Mouse (Mus musculus) heart, adult 18-20 months (tissue): ENCODE data around the gene Dnajb11. TPM values are rescaled to one million over a fixed set of nuclear protein-coding genes. Genes with fewer than 3 reads are reported as not detected.

Source experiments
- DNase-seq, 2 experiments: peaks; one replicate each; pipeline ENCODE4 v3.0.0; 2021 to 2022; ENCODE audit warnings: mixed read lengths in 1 of 2
- total RNA-seq, 2 experiments: library from RNA; stranded (reverse); gene quantifications; 2 replicates each; pipeline ENCODE4 v1.2.3; 2021

The Dnajb11 gene
- total RNA-seq, 2 experiments from 2014 or later, result 47.1 to 50.0 TPM

DNA sequence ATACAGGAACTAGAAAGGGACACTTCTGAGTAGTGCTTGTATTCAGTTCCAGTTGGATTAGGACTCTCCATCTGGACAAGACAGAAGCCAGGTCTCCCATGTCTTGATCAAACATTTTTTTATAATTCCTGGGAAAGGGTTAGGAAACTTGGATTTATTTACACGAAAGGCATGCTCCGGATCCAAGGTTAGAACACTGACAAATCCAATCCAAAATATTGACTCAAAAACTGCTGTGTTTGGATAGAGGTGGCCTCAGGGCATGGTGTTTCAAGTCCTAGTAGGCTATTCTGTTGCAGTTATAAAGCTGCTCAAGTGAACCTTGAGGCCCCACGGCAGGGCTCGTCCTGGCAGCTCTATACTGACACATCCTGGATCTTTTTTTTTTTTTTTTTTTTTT lies 64.8 kb downstream of the Dnajb11 start:
- no peak for DNase-seq

Other genes with a start within 250 kb of the Dnajb11 start
- under 1 TPM; 0.28 to 0.35 TPM for gene Dgkg, start 200.6 kb upstream of the Dnajb11 start, total RNA-seq
- gene Crygs, start 46.3 kb upstream of the Dnajb11 start, total RNA-seq, result not detected
- gene Tbccd1, start 176 bp upstream of the Dnajb11 start, total RNA-seq, result 10 to 100 TPM; 12.7 to 12.8 TPM
- gene Ahsg, start 33.4 kb downstream of the Dnajb11 start, total RNA-seq, result 10 to 100 TPM in 1 of 2 experiments, 1 to 10 TPM in 1; 8.4 to 13.5 TPM
- gene Fetub, start 60.5 kb downstream of the Dnajb11 start, total RNA-seq, result 1 to 10 TPM in 1 of 2 experiments, under 1 TPM in 1; 0.37 to 2.3 TPM
- gene Hrg, start 93.2 kb downstream of the Dnajb11 start, total RNA-seq, result not detected
- under 1 TPM in 1 of 2 experiments, not detected in 1; 0.41 TPM for gene Kng2, start 171.6 kb downstream of the Dnajb11 start, total RNA-seq
- not detected for gene Kng1, start 200.0 kb downstream of the Dnajb11 start, total RNA-seq
- gene Eif4a2, start 249.6 kb downstream of the Dnajb11 start, total RNA-seq, result 100 to 1,000 TPM; 420 to 448 TPM